Mouse (Mus musculus) retina, embryonic 14.5 days (tissue): ENCODE results near the gene Hoxa5.

Source experiments
- DNase-seq: peaks from one replicate; pipeline ENCODE4 v3.0.0-alpha.2; 2015; ENCODE audit warnings: low spot score

Hoxa5 gene

GRCm38 (mm10) chr6:52177806-52178205 lies 26.6 kb downstream of the Hoxa5 start:
- no peak for DNase-seq

DNA sequence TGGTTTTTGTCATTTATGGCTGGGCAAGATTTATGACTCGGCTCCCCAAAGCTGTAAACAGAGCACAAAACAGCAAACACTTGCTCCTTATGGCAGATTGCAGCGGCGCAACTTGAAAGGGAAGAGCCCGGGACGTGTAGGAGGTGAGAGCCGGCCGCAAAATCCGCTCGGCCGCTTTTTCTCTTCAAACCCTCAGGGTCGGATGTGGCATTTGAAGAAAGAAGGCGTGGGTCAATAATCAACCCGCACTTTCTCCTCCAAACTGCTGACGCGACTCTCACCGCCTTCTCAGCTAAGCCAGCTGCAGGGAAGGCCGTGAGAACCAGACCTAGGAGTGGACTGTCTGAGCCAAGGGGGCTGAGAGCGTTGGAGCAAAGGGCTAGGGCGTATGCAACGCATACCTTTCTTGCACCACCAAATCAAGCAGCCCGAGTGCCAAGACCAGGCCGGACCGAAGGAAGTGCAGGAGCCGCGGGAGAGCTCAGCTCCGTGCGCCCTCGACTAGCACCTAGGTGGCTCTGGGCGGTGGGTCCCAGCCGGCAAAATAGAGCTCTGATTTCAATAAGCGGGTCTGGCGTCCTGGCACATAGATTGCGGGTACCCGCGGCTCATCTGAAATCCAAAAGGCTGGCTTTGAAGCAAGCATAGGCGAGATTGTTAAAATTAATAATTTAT lies 27.2 kb downstream of the Hoxa5 start, which contains the start of gene 5730596B20Rik:
5730596B20Rik (plus strand) TSS at position 438 of the 675 bp plus-strand sequence.
- DNase-seq = no peak

GRCm38 (mm10) chr6:52176391-52176790 lies 28.0 kb downstream of the Hoxa5 start:
- DNase-seq = no peak

- DNase-seq = no peak
These were observed 28.5 kb downstream of the Hoxa5 start for GRCm38 (mm10) chr6:52175864-52176263.

DNA sequence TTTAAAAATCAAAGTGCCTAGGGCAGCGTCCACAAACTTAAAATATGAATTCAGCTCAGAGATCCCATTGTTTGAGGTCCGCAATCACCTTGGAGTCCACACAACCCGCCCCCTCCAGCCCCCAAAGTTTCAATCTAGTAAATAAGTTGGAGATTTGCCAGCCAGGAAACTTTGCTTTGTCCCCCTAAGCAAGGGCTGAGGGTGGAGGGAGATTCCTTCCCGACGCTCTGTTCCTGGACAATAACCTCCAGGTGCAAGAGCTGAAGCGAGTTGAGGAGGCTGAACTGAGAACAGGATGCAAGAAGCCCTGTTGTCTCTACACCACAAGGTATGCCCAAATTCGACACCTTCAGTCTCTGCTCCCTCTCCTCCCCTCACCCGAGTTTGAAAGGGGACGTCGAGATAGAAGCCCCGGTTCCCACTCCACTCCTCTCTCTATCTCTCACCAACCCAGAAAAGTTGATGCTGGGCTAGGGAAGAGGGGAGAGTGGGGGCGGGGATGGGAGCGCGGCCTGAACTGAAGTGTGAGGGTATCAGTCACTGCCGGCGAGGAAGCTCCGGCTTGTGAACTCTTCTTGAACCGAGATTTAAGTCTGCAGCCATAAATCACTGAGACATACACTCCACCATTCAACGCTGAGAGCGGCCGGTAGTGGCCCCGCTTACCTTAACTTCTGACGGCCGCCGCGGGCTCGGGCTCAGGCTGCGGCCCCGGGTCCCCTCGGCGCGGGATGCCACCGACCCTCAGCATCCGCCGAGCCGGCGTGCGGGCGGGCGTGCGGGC lies 29.2 kb downstream of the Hoxa5 start:
- DNase-seq = no peak

DNA sequence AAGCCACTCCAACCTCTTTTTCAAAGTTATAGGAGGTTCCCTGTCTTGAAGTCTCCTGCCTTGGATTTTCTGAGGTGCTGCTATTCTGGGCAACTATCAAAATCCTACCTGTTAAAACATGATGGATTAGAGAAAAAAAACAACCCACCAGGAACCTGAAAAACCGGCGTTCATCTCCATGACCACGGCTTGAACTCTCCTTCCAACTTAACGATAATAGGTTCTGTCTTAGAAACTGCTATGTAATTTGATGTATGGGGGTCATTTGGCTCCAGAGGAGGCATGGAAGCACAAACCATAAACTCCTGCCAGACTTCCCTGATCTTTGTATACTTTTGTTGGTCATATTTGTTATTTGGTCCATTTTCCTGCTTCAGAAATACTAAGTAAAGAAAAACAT lies 30.7 kb downstream of the Hoxa5 start:
- DNase-seq = no peak

- no peak for DNase-seq
These were observed 31.9 kb downstream of the Hoxa5 start for GRCm38 (mm10) chr6:52172501-52172900.

DNA sequence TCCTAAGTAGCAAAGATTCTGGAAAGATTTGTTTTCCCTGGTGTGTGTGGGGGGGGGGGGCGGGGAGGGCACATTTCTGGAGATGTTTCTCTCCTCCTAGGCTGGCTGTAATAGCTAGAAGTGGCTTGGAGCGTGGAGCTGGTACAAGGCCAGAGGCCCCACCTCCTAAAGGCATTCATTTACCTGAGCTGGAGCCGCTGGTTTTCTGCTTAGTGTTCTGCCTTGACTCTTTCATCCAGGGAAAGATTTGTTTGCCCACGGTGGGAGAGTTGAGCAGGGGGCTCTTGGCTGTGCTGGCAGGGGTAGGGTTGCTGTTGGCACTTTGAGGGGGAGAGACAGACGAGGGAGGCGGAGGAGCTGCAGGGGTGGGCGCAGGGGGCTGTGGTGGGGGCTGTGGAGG lies 32.4 kb downstream of the Hoxa5 start:
- no peak for DNase-seq

DNA sequence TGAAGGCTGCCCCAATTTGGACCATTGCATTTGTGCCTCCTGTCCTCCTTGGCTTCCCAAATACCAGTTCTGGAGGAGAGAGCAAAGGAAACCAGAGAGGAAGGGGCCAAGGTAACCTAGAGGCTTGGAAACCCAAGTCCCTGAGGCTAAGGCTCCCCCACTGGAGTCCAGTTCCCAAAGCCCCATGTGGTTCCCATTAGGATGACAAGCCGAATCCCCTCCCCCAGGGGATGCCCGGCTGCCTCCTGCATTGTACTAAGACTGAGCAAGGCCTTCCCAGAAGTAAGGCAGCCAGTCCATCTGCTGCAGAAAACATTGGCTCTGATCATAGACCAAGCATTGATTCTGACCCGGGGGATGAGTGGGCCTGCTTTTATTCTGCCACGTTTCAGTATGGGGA lies 33.1 kb downstream of the Hoxa5 start:
- no peak for DNase-seq

GRCm38 (mm10) chr6:52170898-52171223 lies 33.5 kb downstream of the Hoxa5 start:
- no peak for DNase-seq

DNA sequence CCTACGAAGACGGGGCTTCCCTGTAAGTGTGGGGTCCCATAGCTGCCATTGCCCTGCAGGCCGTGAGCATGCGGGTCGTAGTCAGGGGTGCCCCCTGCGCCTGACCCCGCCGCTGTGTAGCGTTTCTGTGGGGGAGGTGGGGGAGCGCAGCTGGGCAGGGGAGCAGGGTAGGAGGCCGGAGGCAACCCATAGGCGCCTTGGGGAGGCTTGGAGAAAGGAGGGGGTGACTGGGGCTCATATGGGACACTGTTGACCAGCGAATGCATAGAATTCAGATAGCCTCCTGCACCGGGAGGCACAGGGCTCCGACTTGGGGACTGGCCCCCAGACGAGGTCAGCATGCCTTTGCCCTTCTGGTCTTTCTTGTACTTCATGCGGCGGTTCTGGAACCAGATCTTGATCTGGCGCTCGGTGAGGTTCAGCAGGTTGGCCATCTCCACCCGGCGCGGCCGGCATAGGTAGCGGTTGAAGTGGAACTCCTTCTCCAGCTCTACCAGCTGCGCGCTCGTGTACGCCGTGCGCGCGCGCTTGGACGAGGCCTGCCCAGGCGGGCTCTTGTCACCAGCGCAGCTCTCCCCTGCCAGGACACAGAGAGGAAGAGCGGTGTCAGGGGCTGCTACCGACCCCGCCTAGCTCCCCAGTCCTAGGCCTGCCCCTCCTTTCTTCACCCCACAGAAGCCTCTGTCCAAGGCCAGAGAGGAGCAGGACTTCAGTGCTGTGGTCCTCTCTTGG lies 34.1 kb downstream of the Hoxa5 start:
- no peak for DNase-seq

DNA sequence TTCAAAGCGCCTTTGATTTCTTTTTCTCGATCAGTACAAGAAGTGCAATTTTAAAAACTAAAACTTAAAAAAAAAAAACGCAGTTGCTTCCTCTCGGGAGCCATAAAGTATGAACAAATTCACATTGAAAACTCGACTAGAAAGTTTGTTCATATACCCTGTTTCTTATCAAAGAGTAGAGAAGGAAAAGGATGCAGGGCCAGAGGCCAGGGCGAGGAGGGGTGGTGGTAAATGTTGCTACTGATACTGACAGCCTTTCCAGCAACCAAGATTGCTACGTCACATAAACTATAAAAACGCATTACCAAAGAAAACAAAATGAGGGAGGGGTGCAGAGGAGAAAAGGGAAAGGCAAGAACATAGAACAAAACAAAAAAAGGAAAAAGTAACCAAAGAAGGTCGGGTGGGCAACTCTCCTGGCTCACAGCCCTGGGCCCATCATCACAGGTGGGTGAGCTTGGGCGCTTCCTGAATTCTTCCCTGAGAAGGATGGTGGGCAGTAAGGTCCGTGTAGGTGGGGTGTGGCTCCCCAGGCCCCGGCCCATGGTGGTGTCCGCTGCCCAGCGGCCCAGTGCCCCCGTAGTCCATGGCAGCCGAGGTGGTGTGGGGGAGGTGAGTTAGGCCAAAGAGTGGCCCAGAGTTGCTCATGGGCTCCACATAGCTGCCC lies 34.8 kb downstream of the Hoxa5 start:
- DNase-seq = no peak

DNA sequence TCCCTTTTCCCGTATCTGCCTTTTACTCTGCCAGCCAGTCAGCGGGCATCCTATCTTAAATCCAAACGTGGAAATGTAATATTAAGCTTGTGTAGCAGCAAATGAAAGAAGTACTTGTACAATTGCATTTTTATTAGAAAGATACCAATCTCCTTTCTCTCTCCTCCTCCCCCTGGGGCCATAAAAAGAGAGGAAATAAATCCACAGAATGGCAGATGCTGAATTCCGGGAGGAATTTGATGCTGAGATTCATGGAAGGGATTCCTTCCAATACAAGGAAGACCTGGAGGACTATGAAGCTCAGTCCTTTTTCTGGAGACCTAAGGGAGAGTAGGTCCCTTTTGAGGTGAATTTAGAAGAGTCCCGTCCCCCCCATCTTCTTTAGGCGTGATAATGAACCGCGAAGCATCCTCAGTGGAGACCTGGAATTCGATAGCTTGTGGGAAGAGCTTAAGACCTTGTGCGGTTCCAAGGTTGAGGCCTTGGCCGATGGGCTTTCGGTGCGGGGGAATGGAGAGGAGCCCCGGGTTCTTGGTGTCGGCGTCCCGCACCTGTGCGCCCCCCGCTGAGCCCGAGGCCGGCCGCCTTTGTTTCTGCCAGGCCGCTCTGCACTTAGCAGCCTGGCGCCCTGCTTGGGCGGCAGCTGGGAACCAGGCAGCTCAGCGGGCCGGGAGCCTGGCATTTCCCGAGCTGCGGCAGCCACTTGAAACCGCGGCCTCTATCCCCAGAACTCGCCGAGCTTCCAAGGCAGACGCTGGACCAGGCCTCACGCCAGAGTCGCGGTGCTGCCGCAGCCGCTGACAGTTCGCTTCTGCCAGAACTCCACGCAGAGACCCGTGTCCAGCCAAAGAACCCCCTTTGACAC lies 36.0 kb downstream of the Hoxa5 start:
- peak; percentile 57 for DNase-seq

DNA sequence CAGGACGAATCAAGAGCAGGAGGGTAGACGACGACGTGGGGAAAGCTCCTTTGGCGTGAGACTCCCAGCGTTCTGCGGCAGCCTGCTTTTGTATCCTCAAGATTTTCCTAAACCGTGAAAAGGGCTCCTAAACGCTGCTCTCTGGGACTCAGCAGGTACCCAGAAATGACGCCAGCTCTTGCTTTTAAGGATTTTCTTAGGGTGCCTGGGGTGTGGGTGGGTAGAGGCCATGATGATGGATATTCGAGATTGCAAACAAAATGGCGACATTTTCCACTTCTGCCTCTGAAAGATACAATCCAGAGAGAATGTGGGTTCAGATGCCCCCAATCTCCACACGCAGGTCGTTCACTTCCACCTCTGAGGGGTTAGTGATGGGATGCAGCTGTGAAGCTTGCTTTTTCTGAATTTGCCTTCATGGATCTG lies 36.6 kb downstream of the Hoxa5 start:
- DNase-seq = no peak

DNA sequence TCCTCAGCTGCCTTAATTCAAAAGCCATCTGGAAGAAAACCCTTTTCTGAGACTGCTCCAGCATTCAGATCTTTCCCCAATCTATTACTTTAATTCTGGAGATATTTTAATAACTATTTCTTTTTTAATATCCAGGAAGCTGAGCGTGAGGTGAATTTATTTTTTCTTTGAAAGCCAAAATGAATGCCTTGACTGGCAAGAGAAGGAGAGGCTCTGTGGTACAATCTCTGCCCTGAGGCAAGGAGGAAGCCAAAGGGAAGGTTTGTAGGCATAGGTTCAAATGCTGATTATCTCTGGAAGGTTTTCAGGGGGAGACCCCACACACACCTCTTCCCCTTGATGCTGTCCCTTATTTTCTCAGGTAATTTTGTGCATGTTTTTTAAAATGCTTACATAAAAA lies 37.2 kb downstream of the Hoxa5 start:
- DNase-seq = no peak

- DNase-seq = no peak
These were observed 37.8 kb downstream of the Hoxa5 start for GRCm38 (mm10) chr6:52166431-52167077.

DNA sequence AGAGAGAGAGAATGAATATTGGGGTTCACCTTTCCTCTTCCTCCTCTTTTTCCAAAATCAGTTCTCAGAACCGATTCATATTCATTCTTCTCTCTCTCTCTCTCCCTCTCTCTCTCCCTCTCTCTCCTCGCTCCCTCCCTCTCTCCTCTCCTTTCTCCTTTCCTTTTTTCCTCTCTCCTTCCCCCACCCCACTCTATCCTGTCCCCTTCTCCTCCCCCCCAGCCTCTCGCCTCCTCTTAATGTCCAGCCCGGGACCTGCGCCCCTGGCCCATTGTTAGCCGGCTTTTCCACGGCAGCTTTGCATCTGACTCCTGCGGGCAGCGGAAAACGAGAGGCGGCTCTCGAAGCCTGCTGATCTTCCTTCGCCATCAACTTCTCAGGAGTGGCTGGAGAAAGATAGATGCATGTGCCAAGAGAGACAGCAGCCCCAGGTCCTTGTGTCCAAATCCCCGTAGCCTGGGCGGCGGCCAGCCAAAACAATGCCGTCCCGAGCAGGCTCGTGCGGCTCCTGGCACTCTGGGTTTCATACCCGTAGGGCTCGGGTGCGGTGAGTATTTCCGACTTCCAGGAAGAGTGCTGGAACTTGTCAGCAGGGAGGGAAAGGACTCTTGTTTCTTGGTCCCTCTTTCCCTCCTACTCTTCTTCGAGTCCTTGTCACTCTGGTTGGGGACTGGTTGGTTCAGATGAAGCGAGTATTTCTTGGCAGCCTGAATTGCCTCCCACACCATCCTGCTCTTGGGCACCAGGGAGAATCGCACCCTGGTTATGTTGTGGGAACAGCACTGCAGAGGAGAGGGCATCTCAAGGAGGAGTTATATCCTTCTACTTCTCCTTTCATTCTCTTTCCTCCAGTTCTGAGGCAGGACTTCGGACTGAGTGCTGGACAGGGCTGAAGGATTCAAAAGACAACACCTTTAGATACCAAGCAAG lies 38.7 kb downstream of the Hoxa5 start:
- DNase-seq = no peak

DNA sequence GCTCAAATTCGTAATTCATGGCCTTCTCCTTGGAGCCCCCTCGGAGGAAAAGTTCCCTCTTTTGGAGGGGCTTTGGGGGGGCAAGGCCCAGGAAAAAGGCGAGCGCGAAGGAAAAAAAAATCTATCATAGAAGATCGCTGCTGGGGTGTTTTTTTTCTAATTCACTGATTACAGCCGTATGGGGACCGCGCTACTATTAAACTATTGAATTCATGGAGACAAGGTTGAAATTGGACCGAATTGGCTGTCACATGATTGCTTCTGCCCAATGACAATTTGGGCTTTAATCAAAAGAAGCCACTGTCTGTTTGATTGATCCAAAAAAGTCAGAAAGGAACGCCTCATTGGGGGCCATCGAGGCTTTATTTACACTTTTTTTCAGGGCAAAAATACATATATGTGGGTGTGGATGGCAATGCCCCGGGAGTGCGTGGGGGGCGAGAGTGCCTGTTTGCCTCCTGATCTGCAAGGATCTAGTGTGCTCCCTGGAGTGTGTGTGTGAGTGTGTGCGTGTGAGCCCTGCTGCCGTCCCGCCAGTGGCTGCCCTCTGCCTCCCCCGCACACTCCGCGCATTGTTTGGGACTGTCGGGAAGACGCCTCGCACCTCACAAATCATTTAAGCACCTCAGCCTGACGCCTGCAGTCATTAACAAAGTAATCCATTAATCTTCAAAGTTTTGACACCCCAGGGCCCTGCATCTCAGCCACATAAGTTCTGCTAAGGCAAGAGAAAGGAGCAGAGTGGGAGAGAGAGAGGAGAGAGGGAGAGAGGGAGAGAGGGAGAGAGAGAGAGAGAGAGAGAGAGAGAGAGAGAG lies 39.6 kb downstream of the Hoxa5 start, which contains the start of gene Hoxa2:
Hoxa2 (minus strand) TSS at position 206 of the 815 bp plus-strand sequence.
- DNase-seq = peak; percentile 15
